Mouse (Mus musculus) cerebellum, postnatal 25 days (tissue): ENCODE measurements around the gene Slc25a34.

ENCODE experiments used
- DNase-seq, 2 experiments: peaks; one replicate each; pipeline ENCODE4 v3.0.0; 2021; ENCODE audit warnings: mixed read lengths in 2 of 2

Gene Slc25a34

DNA sequence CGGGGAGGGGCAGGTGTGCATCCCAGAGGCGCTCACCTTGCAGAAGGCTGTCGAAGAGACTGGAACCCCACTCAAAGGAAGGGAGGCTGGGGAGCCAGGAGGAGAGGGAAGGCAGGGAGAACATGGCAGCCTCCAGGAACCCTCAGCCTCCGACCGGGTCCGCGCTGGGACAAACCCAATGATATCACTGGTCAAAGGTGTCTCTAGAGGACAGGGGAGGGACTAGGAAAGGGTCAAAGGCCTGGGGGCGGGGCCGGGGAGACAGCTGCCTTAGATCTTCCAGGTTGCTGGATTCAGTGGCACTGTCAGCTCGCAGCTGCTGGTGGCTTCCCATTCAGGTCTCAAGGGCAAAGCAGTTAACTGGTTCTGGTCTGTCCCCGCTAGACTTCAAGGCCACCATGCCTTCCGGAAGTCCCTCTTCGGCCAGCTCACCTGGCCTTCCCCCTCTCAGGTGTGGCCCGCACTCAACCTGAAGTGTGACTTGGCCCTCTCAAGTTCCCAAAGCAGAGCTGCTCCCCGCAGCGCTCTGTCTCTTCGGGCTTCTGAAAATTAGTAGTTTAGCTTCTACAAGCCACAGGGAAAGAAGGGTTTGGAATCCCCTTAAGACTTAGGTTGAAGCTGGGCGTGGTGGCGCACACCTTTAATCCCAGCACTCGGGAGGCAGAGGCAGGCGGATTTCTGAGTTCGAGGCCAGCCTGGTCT lies 5.6 kb downstream of the Slc25a34 start:
- DNase-seq: peak in 1 of 2 experiments; percentile 23

GRCm38 (mm10) chr4:141617299-141617698 lies 6.3 kb downstream of the Slc25a34 start:
- peak; percentile 47 to 70 for DNase-seq

DNA sequence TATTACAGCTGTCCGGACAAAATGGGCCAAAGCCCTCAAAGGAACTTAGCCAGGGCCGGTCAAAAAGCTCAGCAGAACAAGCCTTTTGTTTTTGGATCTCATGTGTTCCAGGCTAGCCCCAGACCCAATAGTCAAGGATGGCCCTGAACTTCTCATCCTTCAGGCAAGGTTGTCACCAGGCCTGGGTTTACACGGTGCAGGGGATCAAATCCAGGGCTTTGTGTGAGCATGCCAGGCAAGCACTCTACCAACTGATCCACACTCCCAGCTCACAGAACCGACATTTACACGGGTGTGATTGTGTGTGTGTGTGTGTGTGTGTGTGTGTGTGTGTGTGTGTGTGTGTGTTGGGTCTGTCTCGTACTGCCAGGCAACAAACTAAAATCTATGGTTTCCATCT lies 6.8 kb downstream of the Slc25a34 start:
- DNase-seq: no peak

DNA sequence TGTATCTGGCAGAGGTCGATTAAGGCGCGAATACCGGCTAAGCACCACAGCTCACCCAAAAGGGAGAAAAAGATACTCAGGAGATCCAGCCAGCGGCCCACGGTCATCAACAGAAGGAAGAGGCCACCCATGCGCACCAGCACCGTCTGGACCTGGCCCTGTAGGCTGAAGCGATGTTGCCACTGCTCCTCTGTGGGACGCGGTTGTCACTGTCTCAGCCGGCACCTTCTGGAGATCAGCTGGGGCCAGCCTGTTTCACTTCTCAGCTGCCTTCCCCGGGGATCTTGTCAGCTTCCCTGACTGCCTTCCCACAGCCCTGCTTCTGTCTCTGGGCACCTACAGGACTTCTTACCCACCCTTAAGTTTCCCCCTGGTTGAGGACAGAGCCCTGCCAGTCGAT lies 8.7 kb downstream of the Slc25a34 start:
- peak in 1 of 2 experiments; percentile 47 for DNase-seq

DNA sequence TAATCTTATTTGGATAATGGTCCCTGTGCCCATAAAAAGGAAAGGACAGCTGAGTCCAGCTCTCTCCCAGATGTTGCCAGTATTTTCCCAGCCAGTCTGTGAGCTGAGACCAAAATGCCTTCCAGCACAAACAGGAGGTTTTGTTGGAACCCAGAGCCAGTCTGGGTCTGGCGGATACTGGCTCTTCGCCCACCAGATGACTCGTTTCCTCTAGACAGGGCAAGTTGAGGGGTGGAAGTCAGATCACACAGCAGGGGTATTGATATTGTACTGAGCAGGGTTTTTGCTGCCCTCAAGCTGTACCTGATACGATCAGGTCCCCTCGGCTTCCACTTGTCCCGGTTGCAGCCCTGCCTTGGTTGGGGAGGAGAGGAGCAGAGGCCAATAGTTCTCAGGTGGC lies 14.1 kb downstream of the Slc25a34 start:
- DNase-seq: no peak

- no peak for DNase-seq
Measured at GRCm38 (mm10) chr4:141605861-141606260, 17.8 kb downstream of the Slc25a34 start, which contains the start of gene Fblim1. Fblim1 (minus strand) TSS chr4:141606096.

DNA sequence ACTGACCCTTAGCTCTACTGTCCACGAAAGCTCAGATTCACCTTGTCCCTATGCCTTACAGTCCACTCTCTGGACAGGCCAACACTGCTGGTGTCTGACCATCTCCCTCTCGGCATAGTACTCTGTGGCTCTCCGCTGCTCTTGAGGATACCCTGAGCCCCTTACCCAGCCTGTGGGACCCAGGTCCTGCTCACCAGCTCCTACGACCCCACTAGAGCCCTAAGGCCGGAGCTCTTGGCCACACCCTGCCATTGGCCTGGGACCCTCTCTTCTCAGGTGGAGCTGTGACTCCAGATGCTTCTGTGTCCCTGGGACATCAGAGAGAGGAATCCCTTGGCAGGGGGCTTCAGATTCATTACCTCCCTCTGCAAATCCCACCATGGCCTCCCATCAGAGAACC lies 18.2 kb downstream of the Slc25a34 start:
- DNase-seq: no peak

DNA sequence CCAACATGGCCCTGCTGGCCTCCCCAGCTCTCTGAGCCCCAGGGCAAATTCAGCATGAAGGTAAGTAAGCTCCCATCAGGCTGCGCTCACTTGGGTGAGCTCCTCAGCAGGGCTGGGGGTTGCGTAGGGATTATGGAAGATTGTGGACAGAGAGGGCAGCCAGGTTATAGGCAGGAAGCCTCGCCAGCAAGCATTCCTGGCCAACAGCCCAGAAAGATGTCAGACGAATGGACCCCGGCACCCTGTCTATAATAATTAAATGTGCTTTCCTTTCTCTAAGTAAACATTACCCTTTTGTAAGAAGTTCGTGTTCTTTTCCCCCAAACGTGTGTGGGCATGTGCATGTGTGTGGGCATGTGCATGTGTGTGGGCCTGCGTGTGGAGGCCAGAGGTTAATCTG lies 19.1 kb downstream of the Slc25a34 start:
- no peak for DNase-seq

DNA sequence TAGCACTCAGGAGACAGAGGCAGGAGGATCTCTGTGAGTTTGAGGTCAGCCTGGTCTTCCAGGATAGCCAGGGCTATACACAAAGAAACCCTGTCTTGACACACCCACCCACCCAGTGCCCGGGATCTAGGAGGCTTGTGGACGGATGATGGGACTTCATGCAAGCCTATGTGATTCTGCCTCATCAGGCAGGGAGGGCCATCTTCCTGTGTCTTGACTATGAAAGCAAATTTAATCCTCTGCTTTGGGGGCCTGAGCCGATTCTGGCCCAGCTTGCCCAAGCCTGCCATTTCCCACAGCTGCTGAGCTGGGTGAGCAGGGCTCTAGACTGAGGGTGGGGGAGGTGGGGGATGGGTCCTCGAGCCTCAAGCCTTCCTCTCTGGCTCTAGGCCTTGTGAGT lies 19.7 kb downstream of the Slc25a34 start:
- no peak for DNase-seq

GRCm38 (mm10) chr4:141602523-141603223 lies 20.9 kb downstream of the Slc25a34 start:
- DNase-seq: no peak

DNA sequence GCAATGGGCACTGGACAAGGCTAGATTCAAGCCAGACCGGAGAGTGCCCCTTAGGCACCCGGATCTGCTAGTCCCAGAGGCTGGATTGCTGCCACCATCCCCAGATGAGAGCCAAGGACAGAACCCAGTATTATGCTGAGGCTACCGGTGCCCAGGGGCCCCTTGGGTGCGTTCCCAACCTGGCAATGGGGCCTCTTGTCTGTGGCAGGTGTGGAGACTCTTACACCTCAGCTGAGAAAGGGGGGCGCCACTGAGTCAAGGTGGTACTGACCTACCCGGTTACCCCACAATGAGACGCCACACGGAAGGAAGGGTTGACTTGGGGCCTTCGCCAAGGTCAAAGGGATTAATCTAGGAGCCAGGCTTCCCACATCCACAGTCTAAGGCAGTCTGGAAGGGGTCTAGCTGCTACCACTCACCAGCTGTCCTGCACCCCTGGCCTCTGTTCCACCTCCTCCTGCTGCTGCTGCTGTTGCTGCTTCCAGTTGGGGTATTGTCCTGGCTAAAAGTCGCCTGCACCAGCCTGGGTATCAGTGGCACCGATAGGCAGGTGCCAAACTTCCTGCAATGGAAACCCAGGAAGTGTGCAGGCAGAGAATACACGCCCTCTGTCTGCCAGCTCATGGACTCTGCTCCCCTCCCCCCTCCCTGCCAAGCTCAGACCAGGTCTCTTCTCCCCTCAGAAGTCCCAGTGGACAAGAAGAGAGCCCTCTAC lies 22.3 kb downstream of the Slc25a34 start:
- peak in 1 of 2 experiments; percentile 26 for DNase-seq

DNA sequence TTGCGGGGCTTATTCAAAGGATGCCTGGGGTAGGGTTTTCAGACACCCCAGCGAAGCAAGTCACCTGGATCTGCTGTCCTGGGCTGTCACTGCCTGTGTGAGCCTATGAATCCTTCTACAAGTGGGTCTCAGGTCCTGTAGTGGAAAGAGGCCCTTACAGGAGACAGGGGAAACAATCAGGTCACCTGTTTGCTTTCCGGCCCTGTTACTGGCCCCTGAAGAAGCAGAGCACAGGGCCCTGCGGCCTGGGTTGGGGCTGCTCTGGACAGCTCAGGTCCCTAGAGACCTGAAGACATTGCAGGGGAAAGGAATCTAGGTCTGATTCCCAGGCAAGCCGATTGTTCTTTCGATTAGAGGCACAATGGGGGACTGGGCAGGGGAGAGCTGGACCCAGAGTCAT lies 23.3 kb downstream of the Slc25a34 start:
- DNase-seq: no peak

GRCm38 (mm10) chr4:141599251-141600141 lies 24.1 kb downstream of the Slc25a34 start:
- peak in 1 of 2 experiments; percentile 45 for DNase-seq

DNA sequence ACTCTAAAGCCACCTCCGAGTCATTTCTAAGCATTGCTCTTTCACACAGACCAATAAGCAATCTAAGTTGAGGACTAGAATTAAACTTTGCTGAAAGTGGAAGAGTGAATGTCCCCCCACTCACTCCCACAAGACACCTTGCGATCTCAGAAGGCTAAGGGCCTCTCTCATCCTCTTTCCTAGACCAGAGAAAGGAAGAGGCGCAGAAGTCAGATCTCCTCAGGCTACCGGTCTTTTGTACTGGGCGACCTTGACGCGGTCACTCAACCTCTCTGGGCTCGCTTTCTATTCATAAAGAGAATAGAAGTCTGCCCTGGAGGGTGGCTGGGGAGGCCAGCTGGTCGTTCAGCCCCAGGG lies 24.7 kb downstream of the Slc25a34 start:
- no peak for DNase-seq

- DNase-seq: no peak
Measured at GRCm38 (mm10) chr4:141598199-141598893, 25.3 kb downstream of the Slc25a34 start.

- no peak for DNase-seq
Measured at GRCm38 (mm10) chr4:141596700-141597328, 26.8 kb downstream of the Slc25a34 start.

DNA sequence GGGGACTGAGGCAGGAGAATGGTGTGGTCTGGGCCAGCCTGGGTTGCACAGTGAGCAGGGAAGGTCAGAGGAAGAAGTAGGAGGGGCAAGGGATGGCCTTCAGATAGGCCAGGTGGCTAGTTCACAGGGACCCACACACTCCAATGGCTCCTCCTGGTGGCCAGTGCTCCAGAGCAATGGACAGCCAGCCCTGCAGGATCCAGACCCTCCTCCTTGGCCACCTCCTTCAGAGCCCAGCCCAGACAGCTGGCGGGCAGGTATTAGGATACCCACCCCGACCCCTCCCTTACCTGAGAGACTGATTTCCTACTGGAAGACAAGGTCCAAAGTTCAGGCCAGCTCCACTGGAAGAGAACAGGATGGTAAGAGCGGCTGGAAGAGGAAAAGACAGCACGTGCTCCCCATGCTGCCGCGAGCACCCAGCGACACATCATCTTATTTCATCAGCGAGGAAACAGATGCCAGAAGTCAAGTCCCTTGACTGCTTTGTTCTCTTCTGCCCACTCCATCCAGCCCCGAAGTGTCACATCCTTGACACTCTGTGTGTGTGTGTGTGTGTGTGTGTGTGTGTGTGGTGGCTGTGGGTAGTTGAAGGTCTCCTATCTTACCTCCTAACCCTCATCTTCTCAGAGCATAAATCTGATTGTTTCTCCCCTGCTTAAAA lies 27.9 kb downstream of the Slc25a34 start:
- no peak for DNase-seq

DNA sequence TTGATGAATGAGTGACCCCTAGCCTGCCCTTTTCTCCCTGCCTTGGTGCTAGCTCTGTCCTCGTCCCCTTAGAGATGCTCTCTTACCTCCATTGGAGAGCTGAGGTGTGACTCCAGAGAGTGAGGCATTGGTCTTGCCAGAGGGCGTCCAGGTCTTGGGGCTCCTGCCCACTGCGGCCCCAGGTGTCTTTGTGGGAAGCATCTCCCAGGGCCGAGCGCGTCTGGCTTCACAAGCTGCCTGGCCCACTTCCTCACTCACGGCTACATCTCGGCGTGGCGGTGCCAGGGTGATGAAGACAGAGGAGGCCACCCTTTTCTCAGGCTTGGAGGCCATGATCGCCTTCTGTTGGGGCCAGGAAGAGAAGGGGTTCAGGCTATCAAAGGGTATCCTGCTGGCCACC lies 28.5 kb downstream of the Slc25a34 start:
- no peak for DNase-seq

GRCm38 (mm10) chr4:141591547-141591946 lies 32.1 kb downstream of the Slc25a34 start:
- peak in 1 of 2 experiments; percentile 24 for DNase-seq

- DNase-seq: no peak
Measured at GRCm38 (mm10) chr4:141583919-141584318, 39.7 kb downstream of the Slc25a34 start.

DNA sequence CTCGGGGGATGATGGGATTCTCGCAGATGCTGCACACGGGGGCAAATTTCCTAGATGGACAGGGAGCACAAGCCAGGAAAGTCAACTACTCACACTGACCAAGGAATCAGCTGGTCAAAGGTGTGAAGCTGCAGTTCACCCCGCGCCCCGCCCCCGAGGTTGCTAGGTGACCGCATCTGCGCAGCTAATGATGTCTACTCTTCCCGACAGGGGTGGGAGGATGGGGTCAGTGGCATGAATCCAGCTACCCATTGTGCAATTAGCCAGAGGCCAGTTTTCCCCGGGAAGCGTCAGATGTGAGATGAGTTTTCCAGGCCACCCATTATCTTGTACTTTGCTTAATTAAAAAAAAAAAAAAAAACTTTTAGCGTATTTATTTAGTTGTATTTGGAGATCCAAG lies 42.6 kb downstream of the Slc25a34 start:
- no peak for DNase-seq
